Comparison of ENCODE assay signal across 8 mouse cellular contexts in the genomic region with DNA sequence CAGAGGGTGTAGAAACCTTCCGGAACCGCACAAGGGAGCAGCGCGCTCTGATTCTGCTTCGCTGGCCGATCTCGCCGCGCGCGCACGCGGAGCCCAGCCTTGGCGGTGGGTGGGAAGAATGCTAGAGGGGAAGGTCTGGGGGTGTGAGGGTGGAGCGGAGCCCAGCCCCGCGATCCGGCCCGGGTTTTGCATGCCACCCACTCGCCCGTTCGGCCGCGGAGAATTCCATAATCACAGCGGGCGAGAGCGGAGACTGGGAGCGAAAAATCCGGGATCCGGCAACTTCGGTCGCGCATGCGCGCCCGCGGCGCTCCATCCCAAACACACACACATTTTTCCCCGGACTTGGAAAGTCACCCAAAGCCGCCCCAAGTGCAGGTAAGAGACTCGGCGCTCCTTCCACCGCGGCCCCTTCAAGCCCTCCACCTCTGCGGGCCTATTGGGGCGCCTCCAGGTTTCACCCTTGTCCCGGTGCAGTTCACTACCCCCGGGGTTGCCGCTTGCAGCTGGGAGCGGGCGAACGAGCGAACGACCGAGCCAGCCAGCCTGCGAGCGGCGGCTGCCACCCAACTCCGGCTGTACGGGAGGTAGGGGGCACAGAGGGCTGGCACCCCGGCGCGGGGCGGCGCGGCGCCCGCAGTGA. TPM values are rescaled to one million over a fixed set of nuclear protein-coding genes. Genes with fewer than 3 reads are reported as not detected.
A peak's percentile ranks its signal among the peaks of the same experiment; 100 is the strongest.
DNase-seq lines count a peak whose midpoint lies in the region; ATAC-seq lines count a peak whose summit lies in the region.

A gene (plus strand): TSS at position 293 of the 643 bp plus-strand sequence.

- H3K27ac ChIP-seq in embryonic facial prominence, embryonic 15.5 days (replicated peaks): peak within 1 kb of the TSS; percentile 74
- peak within 1 kb of the TSS; percentile 90 for H3K27ac ChIP-seq in heart, embryonic 10.5 days
- H3K27ac ChIP-seq in kidney, embryonic 14.5 days (ENCODE audit: low read depth, low read length): no peak within 1 kb of the TSS
- no peak within 1 kb of the TSS for H3K27ac ChIP-seq in limb, embryonic 12.5 days
- no peak within 1 kb of the TSS for H3K27ac ChIP-seq in midbrain, embryonic 16.5 days (ENCODE audit: low read length)

- peak within 1 kb of the TSS; percentile 41 for H3K9ac ChIP-seq in embryonic facial prominence, embryonic 15.5 days
- H3K9ac ChIP-seq in kidney, embryonic 14.5 days (ENCODE audit: low read depth, low read length): peak within 1 kb of the TSS; percentile 68
- peak within 1 kb of the TSS; percentile 57 for H3K9ac ChIP-seq in limb, embryonic 12.5 days (replicated peaks)
- peak within 1 kb of the TSS; percentile 61 for H3K9ac ChIP-seq in midbrain, embryonic 16.5 days (ENCODE audit: low read depth, low read length)

- peak within 1 kb of the TSS; percentile 100 for H3K4me2 ChIP-seq in embryonic facial prominence, embryonic 15.5 days (replicated peaks)
- peak within 1 kb of the TSS; percentile 98 for H3K4me2 ChIP-seq in kidney, embryonic 14.5 days (replicated peaks; ENCODE audit: low read depth, low read length)
- H3K4me2 ChIP-seq in limb, embryonic 12.5 days: peak within 1 kb of the TSS; percentile 100
- peak within 1 kb of the TSS; percentile 100 for H3K4me2 ChIP-seq in midbrain, embryonic 16.5 days (ENCODE audit: low read length)

- no peaks in the 10 kb centered on the region for H3K9me3 ChIP-seq in embryonic facial prominence, embryonic 15.5 days (replicated peaks)
- no peaks in the 10 kb centered on the region for H3K9me3 ChIP-seq in heart, embryonic 10.5 days
- H3K9me3 ChIP-seq in kidney, embryonic 14.5 days (ENCODE audit: control insufficient read depth, low read length): no peaks in the 10 kb centered on the region
- no peaks in the 10 kb centered on the region for H3K9me3 ChIP-seq in limb, embryonic 12.5 days
- H3K9me3 ChIP-seq in midbrain, embryonic 16.5 days (replicated peaks; ENCODE audit: control insufficient read depth, low read length, poor library complexity, severe bottlenecking): no peaks in the 10 kb centered on the region

- peak; percentile 84 for ATAC-seq in embryonic facial prominence, embryonic 15.5 days (ENCODE audit: insufficient number of reproducible peaks, low FRiP score, low TSS enrichment, low read depth)
- ATAC-seq in kidney, embryonic 14.5 days (ENCODE audit: low FRiP score, low TSS enrichment): peak; percentile 81
- peak; percentile 75 for ATAC-seq in limb, embryonic 12.5 days (ENCODE audit: insufficient number of reproducible peaks, insufficient read depth, low FRiP score, low TSS enrichment, low read depth)
- peak; percentile 76 for ATAC-seq in midbrain, embryonic 16.5 days

- H3K4me1 ChIP-seq in embryonic facial prominence, embryonic 15.5 days: peaks cover 35% of the 10 kb centered on the region
- peaks cover 53% of the 10 kb centered on the region for H3K4me1 ChIP-seq in heart, embryonic 10.5 days
- peaks cover 32% of the 10 kb centered on the region for H3K4me1 ChIP-seq in kidney, embryonic 14.5 days (ENCODE audit: control insufficient read depth, insufficient read depth, low read length)
- peaks cover 40% of the 10 kb centered on the region for H3K4me1 ChIP-seq in limb, embryonic 12.5 days (replicated peaks)
- H3K4me1 ChIP-seq in midbrain, embryonic 16.5 days (ENCODE audit: control insufficient read depth, insufficient read depth, low read length): peaks cover 33% of the 10 kb centered on the region

- DNase-seq in spleen, postnatal 36 days (ENCODE audit: low spot score in 2 of 2): peak; percentile 8 to 10
- no peak for DNase-seq in spleen, adult 12 weeks (ENCODE audit: low spot score)
- DNase-seq in heart, embryonic 10.5 days (ENCODE audit: low spot score): peak; percentile 95
- DNase-seq in telencephalon, adult 2 months (ENCODE audit: low read depth, low spot score): peak; percentile 68

- 1% methylated on average over 68 of the region's 68 CpGs for WGBS in embryonic facial prominence, embryonic 15.5 days
- WGBS in heart, embryonic 10.5 days: under 1% methylated on average over 68 of the region's 68 CpGs
- WGBS in kidney, embryonic 14.5 days: under 1% methylated on average over 67 of the region's 68 CpGs
- WGBS in limb, embryonic 12.5 days: under 1% methylated on average over 68 of the region's 68 CpGs
- WGBS in midbrain, embryonic 16.5 days: under 1% methylated on average over 68 of the region's 68 CpGs

- peak within 1 kb of the TSS; percentile 62 for H3K4me3 ChIP-seq in embryonic facial prominence, embryonic 15.5 days (replicated peaks)
- peak within 1 kb of the TSS; percentile 92 for H3K4me3 ChIP-seq in heart, embryonic 10.5 days
- peak within 1 kb of the TSS; percentile 73 for H3K4me3 ChIP-seq in kidney, embryonic 14.5 days (ENCODE audit: low read length)
- H3K4me3 ChIP-seq in limb, embryonic 12.5 days (replicated peaks): peak within 1 kb of the TSS; percentile 52
- peak within 1 kb of the TSS; percentile 52 for H3K4me3 ChIP-seq in midbrain, embryonic 16.5 days (ENCODE audit: low read depth, low read length)

- peaks cover 74% of the 10 kb centered on the region for H3K27me3 ChIP-seq in embryonic facial prominence, embryonic 15.5 days
- peaks cover 55% of the 10 kb centered on the region for H3K27me3 ChIP-seq in heart, embryonic 10.5 days (ENCODE audit: insufficient read depth, poor library complexity, severe bottlenecking)
- H3K27me3 ChIP-seq in kidney, embryonic 14.5 days (ENCODE audit: control insufficient read depth, insufficient read depth, low read length): peaks cover 29% of the 10 kb centered on the region
- peaks cover 71% of the 10 kb centered on the region for H3K27me3 ChIP-seq in limb, embryonic 12.5 days
- H3K27me3 ChIP-seq in midbrain, embryonic 16.5 days (ENCODE audit: control insufficient read depth, insufficient read depth, low read depth, low read length): peaks cover 42% of the 10 kb centered on the region

- no peaks in the 10 kb centered on the region for H3K36me3 ChIP-seq in embryonic facial prominence, embryonic 15.5 days
- H3K36me3 ChIP-seq in heart, embryonic 10.5 days: no peaks in the 10 kb centered on the region
- no peaks in the 10 kb centered on the region for H3K36me3 ChIP-seq in kidney, embryonic 14.5 days (ENCODE audit: control insufficient read depth, insufficient read depth, low read length)
- no peaks in the 10 kb centered on the region for H3K36me3 ChIP-seq in limb, embryonic 12.5 days
- H3K36me3 ChIP-seq in midbrain, embryonic 16.5 days (ENCODE audit: control insufficient read depth, insufficient read depth, low read length): no peaks in the 10 kb centered on the region

RNA-seq across cellular contexts. Expression of the gene that starts here (rescaled TPM):
- 10.1 and 11.2 TPM in 2 replicates for polyA plus RNA-seq in embryonic facial prominence, embryonic 15.5 days (2015; fragmentation: Nextera tagmentation; extraction: Ambion mirVana)
- 15.9 and 26.3 TPM in 2 replicates for polyA plus RNA-seq in heart, embryonic 10.5 days (2016; fragmentation: Nextera tagmentation; extraction: Ambion mirVana)
- polyA plus RNA-seq in kidney, embryonic 14.5 days (2014; fragmentation: Nextera tagmentation; extraction: Ambion mirVana): 3.9 and 7.6 TPM in 2 replicates
- polyA plus RNA-seq in limb, embryonic 12.5 days (2016; fragmentation: Nextera tagmentation; extraction: Ambion mirVana): 3.9 and 4.7 TPM in 2 replicates
- 2.6 TPM in 2 replicates for polyA plus RNA-seq in midbrain, embryonic 16.5 days (2015; fragmentation: Nextera tagmentation; extraction: Ambion mirVana)

Comparison
In these comparisons a context has a peak if more than half of its experiments do, and no peak if none do; other contexts are left out.
1. H3K27ac ChIP-seq: peak in embryonic facial prominence, embryonic 15.5 days (single experiment) and heart, embryonic 10.5 days (single experiment); none in kidney, embryonic 14.5 days (single experiment), limb, embryonic 12.5 days (single experiment) and midbrain, embryonic 16.5 days (single experiment).
2. Peak in every context shown above with its lines, with median percentiles within 50 percentile points of each other: ATAC-seq, H3K4me2 ChIP-seq, H3K4me3 ChIP-seq and H3K9ac ChIP-seq.